Mouse (Mus musculus) c-Kit-positive CD71-positive TER-119-negative erythroid progenitor cells, embryonic 14.5 days (primary cell): Measurements from ENCODE around the gene Zbtb7a.

Experiments
- DNase-seq: peaks from one replicate; pipeline ENCODE4 v3.0.0-alpha.2; 2013; ENCODE audit warnings: low read depth

The Zbtb7a gene

GRCm38 (mm10) chr10:81138821-81139528 is 4.0 kb downstream of the Zbtb7a start:
- DNase-seq = no peak

- no peak for DNase-seq
These were observed 4.5 kb downstream of the Zbtb7a start for GRCm38 (mm10) chr10:81139529-81139846.

- no peak for DNase-seq
These were observed 5.0 kb downstream of the Zbtb7a start for GRCm38 (mm10) chr10:81140005-81140404.

GRCm38 (mm10) chr10:81140717-81141454 is 5.9 kb downstream of the Zbtb7a start:
- no peak for DNase-seq

- DNase-seq = no peak
These were observed 6.6 kb downstream of the Zbtb7a start for GRCm38 (mm10) chr10:81141455-81142210.

- no peak for DNase-seq
These were observed 7.5 kb downstream of the Zbtb7a start for GRCm38 (mm10) chr10:81142551-81142981.

GRCm38 (mm10) chr10:81143157-81143633 is 8.2 kb downstream of the Zbtb7a start:
- DNase-seq = no peak

- no peak for DNase-seq
These were observed 8.9 kb downstream of the Zbtb7a start for GRCm38 (mm10) chr10:81143845-81144437.

GRCm38 (mm10) chr10:81144667-81145066 is 9.6 kb downstream of the Zbtb7a start:
- no peak for DNase-seq

- DNase-seq = no peak
These were observed 10.3 kb downstream of the Zbtb7a start for GRCm38 (mm10) chr10:81145307-81145706.

- DNase-seq = no peak
These were observed 10.8 kb downstream of the Zbtb7a start for GRCm38 (mm10) chr10:81145778-81146177.

- DNase-seq = no peak
These were observed 11.3 kb downstream of the Zbtb7a start for GRCm38 (mm10) chr10:81146296-81146695.

GRCm38 (mm10) chr10:81151261-81151660 is 16.2 kb downstream of the Zbtb7a start:
- DNase-seq = no peak

GRCm38 (mm10) chr10:81152609-81153008 is 17.6 kb downstream of the Zbtb7a start:
- no peak for DNase-seq

- no peak for DNase-seq
These were observed 19.3 kb downstream of the Zbtb7a start for GRCm38 (mm10) chr10:81154313-81154712.

GRCm38 (mm10) chr10:81154736-81155135 is 19.7 kb downstream of the Zbtb7a start:
- no peak for DNase-seq

- DNase-seq = no peak
These were observed 26.7 kb downstream of the Zbtb7a start for GRCm38 (mm10) chr10:81161602-81162317.

- DNase-seq = no peak
These were observed 27.3 kb downstream of the Zbtb7a start for GRCm38 (mm10) chr10:81162318-81162652.

- no peak for DNase-seq
These were observed 30.1 kb downstream of the Zbtb7a start for GRCm38 (mm10) chr10:81165118-81165517.

- DNase-seq = peak; percentile 99
These were observed 32.4 kb downstream of the Zbtb7a start, which contains the start of gene Pias4 for GRCm38 (mm10) chr10:81167200-81168086. TSS of gene Pias4 (minus strand) at chr10:81167923.

- no peak for DNase-seq
These were observed 33.0 kb downstream of the Zbtb7a start for GRCm38 (mm10) chr10:81168087-81168431.
